In the genomic region with DNA sequence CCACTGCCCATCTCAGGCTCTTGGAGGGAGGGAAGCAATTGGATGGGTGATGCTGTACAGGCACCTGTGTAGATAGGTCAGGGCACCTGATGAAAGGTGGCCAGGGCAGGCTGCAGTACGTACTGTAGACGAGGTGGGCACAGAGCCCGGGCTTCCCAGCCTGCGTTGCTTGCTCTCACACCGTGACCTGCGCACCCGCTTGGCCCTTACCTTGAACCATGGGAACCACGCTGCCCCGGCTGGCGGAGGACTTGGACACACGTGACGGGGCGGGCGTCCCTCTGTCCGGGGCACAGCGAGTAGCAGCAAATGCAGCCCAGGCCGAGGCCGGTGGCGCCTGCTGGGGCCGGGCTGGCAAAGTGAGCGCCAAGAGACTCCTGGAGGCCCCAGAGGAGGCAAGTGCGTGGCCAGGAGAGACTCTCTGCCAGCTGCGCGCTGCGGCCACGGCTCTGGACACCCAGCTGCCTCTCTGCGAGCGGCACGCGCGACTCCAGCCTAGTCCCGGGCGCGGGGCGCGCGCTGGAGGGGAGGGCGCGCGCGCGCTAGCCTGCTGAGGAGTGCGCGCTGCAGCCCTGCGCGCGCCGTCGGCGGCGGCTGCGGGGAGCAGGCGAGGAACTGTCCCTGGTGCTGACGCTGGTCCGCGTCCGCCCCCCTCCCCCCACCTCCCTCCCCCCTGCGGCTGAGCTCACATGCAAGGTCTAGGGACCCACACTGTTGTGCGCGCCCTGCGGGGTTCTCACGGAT, we compare ENCODE assay signal across 8 mouse cellular contexts. TPM values are rescaled to one million over a fixed set of nuclear protein-coding genes. Genes with fewer than 3 reads are reported as not detected.
DNase-seq lines count a peak whose midpoint lies in the region; ATAC-seq and TF ChIP-seq lines count a peak whose summit lies in the region.

A gene (minus strand): TSS at position 542 of the 744 bp plus-strand sequence.

- peak; percentile 59 for ATAC-seq in limb, embryonic 13.5 days (ENCODE audit: low FRiP score, low read depth)
- ATAC-seq in neural tube, embryonic 12.5 days (ENCODE audit: low FRiP score, low read depth), result peak; percentile 41; the same call in 1 of the 2 replicates

- H3K27ac ChIP-seq in heart, adult 2 months, result no peak within 1 kb of the TSS
- no peak within 1 kb of the TSS for H3K27ac ChIP-seq in cerebellum, adult 2 months (ENCODE audit: insufficient read depth, low read length)
- no peak within 1 kb of the TSS for H3K27ac ChIP-seq in kidney, adult 2 months (ENCODE audit: insufficient read depth, low read depth, low read length)
- H3K27ac ChIP-seq in limb, embryonic 13.5 days, result no peak within 1 kb of the TSS
- H3K27ac ChIP-seq in neural tube, embryonic 12.5 days, result no peak within 1 kb of the TSS

- H3K27me3 ChIP-seq in heart, adult 2 months (ENCODE audit: control insufficient read depth, insufficient read depth, low read length), result no peaks in the 10 kb centered on the region
- H3K27me3 ChIP-seq in cerebellum, adult 2 months (ENCODE audit: control insufficient read depth, insufficient read depth, low read length), result no peaks in the 10 kb centered on the region
- no peaks in the 10 kb centered on the region for H3K27me3 ChIP-seq in kidney, adult 2 months (replicated peaks; ENCODE audit: control insufficient read depth, insufficient read depth, low read length)
- peaks cover 48% of the 10 kb centered on the region for H3K27me3 ChIP-seq in limb, embryonic 13.5 days
- H3K27me3 ChIP-seq in neural tube, embryonic 12.5 days (replicated peaks), result peaks cover 25% of the 10 kb centered on the region

- TF ChIP-seq EP300 in heart, adult 2 months (IDR thresholded peaks at IDR 0.05; ENCODE audit: insufficient read depth, low read depth, low read length), result no peak

- no peaks in the 10 kb centered on the region for H3K79me2 ChIP-seq in heart, adult 2 months (replicated peaks; ENCODE audit: control insufficient read depth, insufficient read depth, low read length)

- no peaks in the 10 kb centered on the region for H3K36me3 ChIP-seq in heart, adult 2 months (ENCODE audit: control insufficient read depth, insufficient read depth, low read length)
- no peaks in the 10 kb centered on the region for H3K36me3 ChIP-seq in kidney, adult 2 months (ENCODE audit: control insufficient read depth, insufficient read depth, low read length)
- H3K36me3 ChIP-seq in limb, embryonic 13.5 days, result no peaks in the 10 kb centered on the region
- no peaks in the 10 kb centered on the region for H3K36me3 ChIP-seq in neural tube, embryonic 12.5 days

- peak within 1 kb of the TSS; percentile 95 for H3K4me2 ChIP-seq in limb, embryonic 13.5 days (replicated peaks)
- H3K4me2 ChIP-seq in neural tube, embryonic 12.5 days (replicated peaks), result peak within 1 kb of the TSS; percentile 83

- peak in 1 of 2 experiments; percentile 43 for DNase-seq in heart, adult 2 months
- no peak for DNase-seq in heart, postnatal 25 days (ENCODE audit: low spot score)
- peak; percentile 21 to 32 for DNase-seq in cerebellum, adult 2 months
- DNase-seq in forelimb bud, embryonic 11.5 days (ENCODE audit: low read depth, low spot score), result peak; percentile 85
- DNase-seq in kidney, adult 2 months, result peak; percentile 22
- DNase-seq in yolk sac, embryonic 10.5 days (ENCODE audit: low spot score), result peak; percentile 53

- no peak for TF ChIP-seq CTCF in heart, adult 2 months (IDR thresholded peaks at IDR 0.05)
- TF ChIP-seq CTCF in cerebellum, adult 2 months (IDR thresholded peaks at IDR 0.05; ENCODE audit: borderline replicate concordance, insufficient read depth, low read depth, low read length), result no peak
- no peak for TF ChIP-seq CTCF in kidney, adult 2 months (conservative IDR thresholded peaks at IDR 0.05; ENCODE audit: insufficient read depth, insufficient read length, low read depth, low read length)

- no peak for TF ChIP-seq POLR2A in heart, adult 2 months (IDR thresholded peaks at IDR 0.05; ENCODE audit: insufficient read depth, low read depth, low read length)
- no peak for TF ChIP-seq POLR2A in cerebellum, adult 2 months (IDR thresholded peaks at IDR 0.05; ENCODE audit: borderline replicate concordance, insufficient read depth, low read length)
- TF ChIP-seq POLR2A in kidney, adult 2 months (IDR thresholded peaks at IDR 0.05; ENCODE audit: low read depth, low read length), result no peak

- H3K4me1 ChIP-seq in heart, adult 2 months (ENCODE audit: control insufficient read depth, insufficient read depth, low read length), result no peaks in the 10 kb centered on the region
- no peaks in the 10 kb centered on the region for H3K4me1 ChIP-seq in cerebellum, adult 2 months (ENCODE audit: control insufficient read depth, insufficient read depth, low read length)
- H3K4me1 ChIP-seq in kidney, adult 2 months (ENCODE audit: control insufficient read depth, insufficient read depth, low read length), result no peaks in the 10 kb centered on the region
- H3K4me1 ChIP-seq in limb, embryonic 13.5 days, result peaks cover 6% of the 10 kb centered on the region
- H3K4me1 ChIP-seq in neural tube, embryonic 12.5 days, result peaks cover 8% of the 10 kb centered on the region; the same call in 1 of the 2 replicates

- H3K9me3 ChIP-seq in limb, embryonic 13.5 days, result no peaks in the 10 kb centered on the region
- H3K9me3 ChIP-seq in neural tube, embryonic 12.5 days, result no peaks in the 10 kb centered on the region

- 2% methylated on average over 61 of the region's 62 CpGs for WGBS in heart, adult 2 months
- 2% methylated on average over 62 of the region's 62 CpGs for WGBS in cerebellum, adult 2 months
- WGBS in kidney, adult 2 months, result 2% methylated on average over 45 of the region's 62 CpGs
- 1% methylated on average over 59 of the region's 62 CpGs for WGBS in limb, embryonic 13.5 days
- WGBS in neural tube, embryonic 12.5 days, result 1% methylated on average over 62 of the region's 62 CpGs

- intact Hi-C loops in heart, adult 2 months (cut with DNase I), result no loop called here
- intact Hi-C loops in heart, postnatal 25 days (cut with DNase I), result no loop called here

- peak within 1 kb of the TSS; percentile 24 for H3K4me3 ChIP-seq in heart, adult 2 months
- peak within 1 kb of the TSS; percentile 44 for H3K4me3 ChIP-seq in cerebellum, adult 2 months (replicated peaks; ENCODE audit: insufficient read depth, low read depth, low read length)
- H3K4me3 ChIP-seq in kidney, adult 2 months (ENCODE audit: insufficient read depth, low read depth, low read length), result no peak within 1 kb of the TSS
- peak within 1 kb of the TSS; percentile 49 for H3K4me3 ChIP-seq in limb, embryonic 13.5 days
- peak within 1 kb of the TSS; percentile 41 for H3K4me3 ChIP-seq in neural tube, embryonic 12.5 days

- no peak within 1 kb of the TSS for H3K9ac ChIP-seq in heart, adult 2 months (ENCODE audit: low read depth, low read length)
- H3K9ac ChIP-seq in limb, embryonic 13.5 days, result peak within 1 kb of the TSS; percentile 62; the same call in 1 of the 2 replicates
- H3K9ac ChIP-seq in neural tube, embryonic 12.5 days, result peak within 1 kb of the TSS; percentile 44

RNA-seq across cellular contexts. Expression of the gene that starts here (rescaled TPM):
- under 1 TPM; 0.44 to 0.77 TPM for total RNA-seq in heart, adult 2 months (2021)
- polyA plus RNA-seq in heart, adult 2 months (2012; rRNA removed), result 1.1 and 1.4 TPM in 2 replicates
- total RNA-seq in heart, postnatal 25 days (2021), result under 1 TPM; 0.34 to 0.48 TPM
- 19.7 and 24.3 TPM in 2 replicates for polyA plus RNA-seq in cerebellum, adult 2 months (2012; rRNA removed)
- 0.38 and 0.42 TPM in 2 replicates for polyA plus RNA-seq in kidney, adult 2 months (2012; rRNA removed)
- 0.46 and 0.52 TPM in 2 replicates for polyA plus RNA-seq in limb, embryonic 13.5 days (2015; fragmentation: Nextera tagmentation; extraction: Ambion mirVana)
- polyA plus RNA-seq in neural tube, embryonic 12.5 days (2016; fragmentation: Nextera tagmentation; extraction: Ambion mirVana), result 0.74 and 0.80 TPM in 2 replicates

Comparison
In these comparisons a context has a peak if more than half of its experiments do, and no peak if none do; other contexts are left out.
1. Peak in DNase-seq in kidney, adult 2 months; RNA of the gene not detected or under 1 TPM.
2. Peak in ATAC-seq, H3K4me3 ChIP-seq, H3K9ac ChIP-seq and H3K4me2 ChIP-seq in limb, embryonic 13.5 days; RNA of the gene not detected or under 1 TPM.
3. Peak in ATAC-seq, H3K4me3 ChIP-seq, H3K9ac ChIP-seq and H3K4me2 ChIP-seq in neural tube, embryonic 12.5 days; RNA of the gene not detected or under 1 TPM.